Mouse (Mus musculus) midbrain, embryonic 12.5 days (tissue): ENCODE measurements around the gene Abcb4. TPM values are rescaled to one million over a fixed set of nuclear protein-coding genes. Genes with fewer than 3 reads are reported as not detected.
A peak's percentile ranks its signal among the peaks of the same experiment; 100 is the strongest.
"Not testable (repeated sequence)": the region's sequence is repeated elsewhere in the genome, so short reads cannot be mapped to it uniquely, and the experiment has no call there.

Experiments
- ATAC-seq: fragments of 200-750 bp; cut with Nextera tagmentation; 2 replicates; pipeline ENCODE4 v1.8.0; 2017; ENCODE audit warnings: low read depth, moderate TSS enrichment, moderate library complexity; ENCODE audit not compliant: low FRiP score
- H3K27ac ChIP-seq: fragments of 300-500 bp; sonication (generic); replicated peaks from 2 replicates; pipeline ENCODE4 v1.5.1; 2016; ENCODE audit warnings: mild to moderate bottlenecking
- H3K27me3 ChIP-seq: fragments of 300-500 bp; sonication (generic); 2 replicates; pipeline ENCODE4 v1.6.1; 2016; ENCODE audit warnings: mild to moderate bottlenecking
- H3K36me3 ChIP-seq: fragments of 300-500 bp; sonication (generic); 2 replicates; pipeline ENCODE4 v1.6.1; 2016
- H3K4me1 ChIP-seq: fragments of 300-500 bp; sonication (generic); 2 replicates; pipeline ENCODE4 v1.6.1; 2016
- H3K4me2 ChIP-seq: fragments of 300-500 bp; sonication (generic); replicated peaks from 2 replicates; pipeline ENCODE4 v1.6.1; 2016; ENCODE audit warnings: mild to moderate bottlenecking, moderate library complexity
- H3K4me3 ChIP-seq: fragments of 300-500 bp; sonication (generic); 2 replicates; pipeline ENCODE4 v1.5.1; 2016; ENCODE audit warnings: mild to moderate bottlenecking
- H3K9ac ChIP-seq: fragments of 300-500 bp; sonication (generic); replicated peaks from 2 replicates; pipeline ENCODE4 v1.6.1; 2016; ENCODE audit warnings: mild to moderate bottlenecking, moderate library complexity
- H3K9me3 ChIP-seq: fragments of 300-500 bp; sonication (generic); 2 replicates; pipeline ENCODE4 v1.6.1; 2016; ENCODE audit warnings: mild to moderate bottlenecking
- WGBS: fragments of 180-500 bp; shearing (Covaris S2); methylation state at CpG from one replicate; pipeline ENCODE4 v1.1.7; 2016; 5-methylcytosine and 5-hydroxymethylcytosine counted together
- polyA plus RNA-seq: library from polyadenylated mRNA; unstranded; fragments of >200 nt; fragmentation: Nextera tagmentation; extraction: Ambion mirVana; gene quantifications from 2 replicates; pipeline ENCODE4 v1.2.1, GENCODE M21; 2016

Abcb4 gene
- polyA plus RNA-seq, 1 experiment from 2014 or later: 0.93 TPM

DNA sequence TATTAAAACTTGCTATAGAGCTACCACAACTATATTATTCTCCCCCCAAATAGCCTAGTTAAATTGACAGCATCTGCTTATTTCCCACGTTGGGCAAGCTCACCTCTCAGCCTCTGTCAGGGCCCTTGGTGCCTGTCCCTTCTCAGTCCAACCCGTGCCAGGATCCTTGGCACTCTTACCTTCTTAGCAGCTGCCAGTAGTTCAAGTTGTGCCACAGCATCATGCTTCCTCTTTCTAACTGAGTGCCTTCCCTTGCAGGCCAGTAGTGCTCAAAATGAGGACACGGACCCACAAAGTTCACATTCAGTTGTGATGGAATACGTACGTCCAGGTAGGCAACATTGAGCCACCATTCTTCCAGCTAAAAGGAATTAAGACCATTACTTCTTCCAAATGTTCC is 94.4 kb downstream of the Abcb4 start:
- Histone ChIP-seq H3K4me2 (no peak overlapping the region), H3K9me3 (no peaks in the 10 kb centered on the region), H3K4me1 (no peaks in the 10 kb centered on the region), H3K9ac (no peak overlapping the region), H3K27me3 (no peaks in the 10 kb centered on the region), H3K36me3 (peaks cover 11% of the 10 kb centered on the region; the same call in 1 of the 2 replicates), H3K27ac (no peak overlapping the region), H3K4me3 (no peak overlapping the region)
- no peak for ATAC-seq
- WGBS: 94% methylated on average over 5 of the region's 5 CpGs

GRCm38 (mm10) chr5:8990526-8990925 is 97.0 kb downstream of the Abcb4 start:
- H3K4me1 ChIP-seq: no peaks in the 10 kb centered on the region
- H3K36me3 ChIP-seq: peaks cover 11% of the 10 kb centered on the region; the same call in 1 of the 2 replicates
- no peaks in the 10 kb centered on the region for H3K9me3 ChIP-seq

DNA sequence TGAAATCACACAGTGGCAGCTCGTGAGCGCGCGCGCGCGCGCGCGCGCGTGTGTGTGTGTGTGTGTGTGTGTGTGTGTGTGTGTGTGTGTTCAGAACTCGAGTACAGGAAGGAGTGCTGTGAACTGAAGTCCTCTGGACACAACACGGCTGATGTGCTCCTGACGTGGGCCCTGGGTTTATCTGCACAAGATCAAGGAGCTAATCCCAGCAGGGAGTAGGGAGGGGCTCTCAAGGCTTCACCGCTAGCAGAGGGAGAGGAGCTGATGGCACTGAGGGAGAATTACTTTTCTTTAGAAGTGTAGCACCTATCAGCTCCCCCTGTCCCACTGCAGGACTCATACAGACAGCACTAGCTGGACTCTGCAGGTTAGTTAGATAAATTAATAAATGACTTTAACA is 98.1 kb downstream of the Abcb4 start:
- peaks cover 8% of the 10 kb centered on the region; the same call in 1 of the 2 replicates for H3K36me3 ChIP-seq
- H3K9me3 ChIP-seq: no peaks in the 10 kb centered on the region
- H3K4me3 ChIP-seq: no peak overlapping the region
- no peak overlapping the region for H3K9ac ChIP-seq
- peaks cover 10% of the 10 kb centered on the region for H3K4me1 ChIP-seq
- ATAC-seq: no peak
- no peak overlapping the region for H3K27ac ChIP-seq
- 84% methylated on average over 16 of the region's 16 CpGs for WGBS
- no peaks in the 10 kb centered on the region for H3K27me3 ChIP-seq
- H3K4me2 ChIP-seq: no peak overlapping the region

More at GRCm38 (mm10) chr5:8990526-8990925, 97.0 kb downstream of the Abcb4 start:
- H3K4me3 ChIP-seq: no peak overlapping the region
- H3K4me2 ChIP-seq: no peak overlapping the region
- WGBS: 86% methylated on average over 13 of the region's 13 CpGs
- H3K27ac ChIP-seq: no peak overlapping the region
- no peak for ATAC-seq
- no peak overlapping the region for H3K9ac ChIP-seq
- no peaks in the 10 kb centered on the region for H3K27me3 ChIP-seq

- peak overlapping the region; percentile 75 for H3K4me3 ChIP-seq
- no peaks in the 10 kb centered on the region for H3K36me3 ChIP-seq
- no peak for ATAC-seq
- H3K27me3 ChIP-seq: no peaks in the 10 kb centered on the region
- H3K4me1 ChIP-seq: peaks cover 16% of the 10 kb centered on the region
- H3K4me2 ChIP-seq: peak overlapping the region; percentile 63
- peak overlapping the region; percentile 80 for H3K9ac ChIP-seq
- 20% methylated on average over 13 of the region's 13 CpGs for whole genome bisulfite sequencing
- H3K27ac ChIP-seq: peak overlapping the region; percentile 90; the same call in 1 of the 2 replicates
- H3K9me3 ChIP-seq: no peaks in the 10 kb centered on the region
Measured at GRCm38 (mm10) chr5:8995966-8996685, 102.6 kb downstream of the Abcb4 start.

DNA sequence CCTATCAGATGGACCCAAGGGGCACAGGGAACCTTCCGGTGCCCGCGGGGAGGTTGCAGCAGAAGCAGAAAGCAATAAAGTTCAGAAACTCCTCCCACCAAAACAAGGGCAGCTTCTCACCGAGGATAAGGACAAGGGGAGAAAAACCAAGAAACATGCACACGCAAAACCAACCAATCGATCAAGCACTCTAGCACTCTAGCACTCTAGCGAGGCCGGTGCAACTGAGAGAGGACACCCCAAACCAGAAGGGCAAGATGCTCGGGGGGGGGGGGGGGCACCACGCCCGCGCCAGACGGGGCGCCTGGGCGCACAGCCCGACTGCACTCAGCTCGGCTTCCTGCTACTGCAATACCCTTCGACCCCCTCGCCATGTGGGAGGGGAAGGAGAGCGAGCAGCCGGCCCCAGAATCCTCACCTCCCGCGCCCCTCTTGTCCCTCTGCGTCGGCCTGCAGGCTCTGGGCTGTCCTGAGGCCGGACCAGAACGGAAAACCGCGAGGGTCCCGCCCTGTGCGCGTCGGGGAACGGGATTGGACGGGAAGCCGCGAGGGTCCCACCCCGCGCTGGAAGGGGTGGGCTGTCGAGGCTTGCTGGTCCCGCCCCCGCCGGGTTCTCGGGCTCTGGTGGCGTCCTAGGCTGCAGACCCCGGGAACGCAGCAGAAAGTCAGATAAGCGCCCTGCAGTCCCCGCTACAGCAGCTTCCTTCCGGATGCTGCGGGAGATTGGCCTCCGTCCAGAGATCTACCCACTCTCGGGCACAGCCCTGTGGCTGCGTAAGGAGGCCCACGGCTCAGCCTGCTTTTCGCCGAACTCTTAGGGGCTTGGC is 103.4 kb downstream of the Abcb4 start, which contains the start of gene Crot:
Gene Crot (minus strand): TSS at position 639 of the 827 bp plus-strand sequence.
- WGBS: under 1% methylated on average over 46 of the region's 57 CpGs
- peaks cover 16% of the 10 kb centered on the region for H3K4me1 ChIP-seq
- H3K4me3 ChIP-seq: peak within 1 kb of the TSS; percentile 75
- H3K27me3 ChIP-seq: no peaks in the 10 kb centered on the region
- peak; percentile 100 for ATAC-seq
- H3K36me3 ChIP-seq: no peaks in the 10 kb centered on the region
- peak within 1 kb of the TSS; percentile 63 for H3K4me2 ChIP-seq
- peak within 1 kb of the TSS; percentile 90 for H3K27ac ChIP-seq
- H3K9me3 ChIP-seq: no peaks in the 10 kb centered on the region
- H3K9ac ChIP-seq: peak within 1 kb of the TSS; percentile 80

GRCm38 (mm10) chr5:8997513-8997895 is 104.0 kb downstream of the Abcb4 start:
- no peaks in the 10 kb centered on the region for H3K36me3 ChIP-seq
- H3K27me3 ChIP-seq: no peaks in the 10 kb centered on the region
- H3K4me2 ChIP-seq: peak overlapping the region; percentile 63
- H3K4me3 ChIP-seq: peak overlapping the region; percentile 75
- no peaks in the 10 kb centered on the region for H3K9me3 ChIP-seq
- peak overlapping the region; percentile 80 for H3K9ac ChIP-seq
- peak overlapping the region; percentile 90 for H3K27ac ChIP-seq
- 9% methylated on average over 8 of the region's 8 CpGs for WGBS
- ATAC-seq: no peak; the same call in 1 of the 2 replicates
- H3K4me1 ChIP-seq: peaks cover 16% of the 10 kb centered on the region

GRCm38 (mm10) chr5:8999108-8999507 is 105.6 kb downstream of the Abcb4 start:
- Histone ChIP-seq H3K9me3 (no peaks in the 10 kb centered on the region), H3K27me3 (no peaks in the 10 kb centered on the region), H3K4me3 (no peak overlapping the region), H3K4me1 (peaks cover 16% of the 10 kb centered on the region), H3K9ac (no peak overlapping the region), H3K4me2 (no peak overlapping the region), H3K36me3 (no peaks in the 10 kb centered on the region), H3K27ac (no peak overlapping the region)
- 60% methylated on average over 4 of the region's 4 CpGs for WGBS
- no peak for ATAC-seq

GRCm38 (mm10) chr5:9000006-9000405 is 106.5 kb downstream of the Abcb4 start:
- WGBS: 20% methylated on average over 7 of the region's 7 CpGs
- not testable (repeated sequence) for ATAC-seq

GRCm38 (mm10) chr5:9006585-9006984 is 113.1 kb downstream of the Abcb4 start:
- WGBS: 56% methylated on average over 3 of the region's 3 CpGs
- not testable (repeated sequence) for H3K36me3 ChIP-seq, H3K9me3 ChIP-seq, H3K27ac ChIP-seq, H3K4me2 ChIP-seq, H3K9ac ChIP-seq, H3K4me1 ChIP-seq, ATAC-seq, H3K4me3 ChIP-seq, H3K27me3 ChIP-seq

More at GRCm38 (mm10) chr5:9000006-9000405, 106.5 kb downstream of the Abcb4 start:
- not testable (repeated sequence) for H3K9me3 ChIP-seq, H3K36me3 ChIP-seq, H3K27ac ChIP-seq, H3K27me3 ChIP-seq, H3K4me3 ChIP-seq, H3K4me2 ChIP-seq, H3K9ac ChIP-seq
- H3K4me1 ChIP-seq: peaks cover 16% of the 10 kb centered on the region

Other genes with a start within 250 kb of the Abcb4 start
- 0.75 and 1.0 TPM in 2 replicates for gene Abcb1a, start 233.6 kb upstream of the Abcb4 start, polyA plus RNA-seq
- 0.66 and 0.88 TPM in 2 replicates for gene Abcb1b, start 95.6 kb upstream of the Abcb4 start, polyA plus RNA-seq
- 22.9 and 25.8 TPM in 2 replicates for gene Crot, start 103.6 kb downstream of the Abcb4 start, polyA plus RNA-seq
- 24.5 and 26.3 TPM in 2 replicates for gene Tmem243, start 207.0 kb downstream of the Abcb4 start, polyA plus RNA-seq